Mouse (Mus musculus) urinary bladder, postnatal 25 days (tissue): ENCODE measurements around the gene Gnptg.
A peak's percentile ranks its signal among the peaks of the same experiment; 100 is the strongest.

Source experiments
- DNase-seq: peaks from one replicate; pipeline ENCODE4 v3.0.0; 2022; ENCODE audit warnings: low spot score

Gnptg gene

DNA sequence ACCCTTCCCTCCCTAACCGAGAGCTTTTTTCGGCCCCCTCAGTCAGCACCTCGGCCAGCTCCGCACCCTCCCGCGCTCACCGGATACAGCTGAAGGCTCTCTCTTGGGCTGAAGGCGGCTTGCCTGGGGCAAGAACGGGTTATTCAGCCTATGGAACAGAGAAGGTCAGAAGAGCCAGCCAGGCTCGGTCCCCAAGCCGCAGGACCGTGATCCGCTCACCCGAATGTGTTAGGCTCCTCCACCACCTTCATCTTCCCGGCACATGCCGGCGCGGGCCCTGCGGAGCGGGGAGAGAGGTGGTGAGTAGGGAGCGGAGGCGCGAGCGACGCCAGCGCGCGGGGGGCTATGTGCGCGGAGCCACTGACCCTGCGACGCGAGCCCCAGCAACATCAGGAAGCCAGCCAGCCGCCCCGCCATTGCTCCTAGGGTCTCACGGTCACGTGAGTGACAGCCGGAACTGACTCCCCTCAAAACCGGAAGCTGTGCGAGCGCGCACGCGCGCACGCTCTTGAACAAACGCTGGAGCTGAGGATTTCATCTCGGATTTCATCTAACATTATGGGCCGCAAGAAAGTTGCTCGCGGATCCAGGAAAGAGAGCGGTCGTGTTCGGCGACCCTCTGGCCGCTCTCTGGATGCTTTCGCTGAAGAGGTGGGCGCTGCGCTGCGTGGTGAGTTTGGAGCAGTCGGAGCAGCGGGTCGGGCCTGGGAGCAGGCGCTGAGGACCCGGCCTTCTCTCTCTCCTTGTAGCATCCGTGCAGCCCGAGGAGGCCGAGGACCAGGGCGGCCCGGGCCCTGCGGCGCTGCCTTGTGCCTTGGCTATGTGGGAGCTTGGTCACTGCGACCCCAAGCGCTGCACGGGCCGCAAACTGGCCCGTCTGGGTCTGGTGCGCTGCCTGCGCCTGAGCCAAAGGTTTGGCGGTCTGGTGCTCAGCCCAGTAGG, at the start of gene Gnptg, which contains the start of gene Tsr3:
Gene Gnptg, minus strand, starts transcription at position 430 of the 942 bp plus-strand sequence.
Gene Tsr3, plus strand, starts transcription at position 476 of the 942 bp plus-strand sequence.
- peak; percentile 78 for DNase-seq

DNA sequence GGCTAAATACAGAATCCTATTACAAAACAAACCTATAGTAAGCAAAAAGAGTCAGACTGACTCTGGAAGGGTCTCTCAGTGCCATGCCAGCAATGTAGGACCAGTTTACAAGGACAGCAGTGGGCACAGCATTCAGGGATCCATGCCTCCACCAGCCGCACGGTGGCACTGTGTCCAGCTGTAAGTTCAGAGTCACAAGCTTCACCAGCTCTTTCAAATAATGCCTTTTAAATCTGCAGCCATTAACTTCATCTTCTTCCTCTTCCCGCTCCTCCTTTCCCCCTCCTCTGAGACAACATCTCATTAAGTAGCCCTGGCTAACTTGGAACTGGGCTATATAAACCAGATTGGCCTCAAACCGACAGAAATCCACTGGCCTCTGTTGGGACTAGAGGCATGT, 48.9 kb upstream of the Gnptg start:
- peak; percentile 28 for DNase-seq

DNA sequence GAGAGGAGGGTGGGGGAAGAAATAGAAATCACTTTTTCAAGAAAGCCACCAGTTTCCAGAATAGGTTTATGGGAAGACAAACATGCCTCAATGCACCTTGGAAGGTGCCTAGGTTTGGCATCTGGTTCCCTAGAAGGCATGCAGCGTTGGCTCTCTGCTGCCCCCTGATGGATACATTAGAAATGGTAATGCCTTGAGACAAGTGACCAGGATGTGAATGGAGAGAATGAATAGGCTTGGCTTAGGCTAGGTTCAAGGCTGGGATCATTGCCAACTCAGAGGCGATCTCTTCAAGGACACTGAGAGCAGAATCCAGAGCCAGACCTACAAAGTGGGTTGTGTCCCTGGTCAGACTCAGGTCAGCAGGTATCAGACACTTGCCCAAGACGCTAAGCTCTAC, 45.1 kb upstream of the Gnptg start:
- peak; percentile 68 for DNase-seq

DNA sequence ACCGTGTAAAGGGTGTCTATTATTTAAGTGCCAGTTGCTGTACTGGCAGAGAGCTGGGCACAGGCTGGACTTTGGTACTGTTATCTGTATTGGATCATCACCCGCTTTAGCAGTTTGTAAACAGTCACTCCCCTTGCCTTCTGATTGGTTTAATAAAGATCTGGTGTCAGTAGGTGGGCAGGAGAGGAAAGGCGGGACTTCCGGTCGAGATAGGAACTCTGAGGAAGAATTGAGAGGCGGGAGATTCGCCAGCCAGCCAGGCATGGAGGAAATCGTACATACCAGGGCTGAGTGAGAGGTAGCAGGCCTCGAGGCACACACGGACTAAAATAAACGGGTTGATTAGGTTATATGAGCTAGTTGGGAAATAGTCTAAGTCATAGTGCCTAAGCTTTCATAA, 42.2 kb upstream of the Gnptg start:
- peak; percentile 48 for DNase-seq

DNA sequence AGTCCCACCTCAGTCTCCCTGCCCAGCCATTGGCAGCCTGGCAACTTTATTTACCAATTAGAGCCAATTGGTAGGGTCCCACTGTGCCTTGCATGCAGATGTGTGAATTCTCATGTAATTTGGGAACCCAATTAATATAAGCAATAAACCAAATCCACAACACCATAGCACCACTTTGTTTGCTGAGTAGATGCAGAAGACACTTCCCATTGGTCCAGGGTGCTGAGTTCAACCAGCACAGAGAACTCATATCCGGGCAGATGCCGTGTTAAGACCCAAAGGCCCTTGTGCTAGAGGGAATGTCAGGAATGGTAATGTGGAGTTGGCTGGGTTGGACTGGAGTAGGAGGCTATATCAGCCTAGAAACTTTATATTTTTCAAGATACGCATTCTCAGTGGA, 35.9 kb upstream of the Gnptg start:
- DNase-seq = no peak

DNA sequence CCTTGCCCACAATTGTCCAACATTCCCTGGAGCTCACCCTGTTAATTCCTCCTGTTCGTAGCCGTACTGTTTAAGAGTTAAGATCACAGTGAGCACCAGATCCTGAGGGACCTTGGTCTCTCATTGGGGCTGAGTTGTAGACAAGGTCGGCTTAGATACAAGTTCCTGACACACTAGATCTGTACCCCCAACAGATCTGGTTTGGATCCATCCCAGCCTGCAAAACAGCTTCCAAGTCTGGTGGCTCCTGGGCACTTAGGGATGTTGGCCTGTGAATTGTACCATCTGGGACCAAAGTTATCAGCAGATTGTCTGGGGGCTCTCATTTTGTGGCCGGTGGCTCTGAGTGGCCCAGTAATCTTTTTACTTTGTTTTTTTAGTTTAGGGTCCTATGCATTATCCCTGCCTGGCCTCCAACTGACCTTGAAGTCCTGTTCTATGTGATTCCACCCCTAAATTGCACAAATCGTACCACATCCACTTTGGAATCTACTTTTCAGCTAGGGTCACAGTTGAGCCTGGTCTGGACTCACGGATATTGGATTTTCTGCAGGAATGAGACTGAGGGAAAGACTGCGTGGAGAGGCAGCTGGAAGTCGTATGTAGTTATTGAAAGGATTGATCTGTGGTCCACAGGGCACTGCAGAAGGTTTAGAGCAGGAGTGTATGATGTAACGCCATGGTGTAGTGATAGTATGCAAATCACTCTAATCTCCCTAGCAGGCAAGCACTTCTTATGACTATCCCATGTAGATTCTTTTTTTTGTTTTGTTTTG, 34.8 kb upstream of the Gnptg start, which contains the start of gene Ube2i:
Gene Ube2i, minus strand, starts transcription at position 52 of the 776 bp plus-strand sequence.
- no peak for DNase-seq

DNA sequence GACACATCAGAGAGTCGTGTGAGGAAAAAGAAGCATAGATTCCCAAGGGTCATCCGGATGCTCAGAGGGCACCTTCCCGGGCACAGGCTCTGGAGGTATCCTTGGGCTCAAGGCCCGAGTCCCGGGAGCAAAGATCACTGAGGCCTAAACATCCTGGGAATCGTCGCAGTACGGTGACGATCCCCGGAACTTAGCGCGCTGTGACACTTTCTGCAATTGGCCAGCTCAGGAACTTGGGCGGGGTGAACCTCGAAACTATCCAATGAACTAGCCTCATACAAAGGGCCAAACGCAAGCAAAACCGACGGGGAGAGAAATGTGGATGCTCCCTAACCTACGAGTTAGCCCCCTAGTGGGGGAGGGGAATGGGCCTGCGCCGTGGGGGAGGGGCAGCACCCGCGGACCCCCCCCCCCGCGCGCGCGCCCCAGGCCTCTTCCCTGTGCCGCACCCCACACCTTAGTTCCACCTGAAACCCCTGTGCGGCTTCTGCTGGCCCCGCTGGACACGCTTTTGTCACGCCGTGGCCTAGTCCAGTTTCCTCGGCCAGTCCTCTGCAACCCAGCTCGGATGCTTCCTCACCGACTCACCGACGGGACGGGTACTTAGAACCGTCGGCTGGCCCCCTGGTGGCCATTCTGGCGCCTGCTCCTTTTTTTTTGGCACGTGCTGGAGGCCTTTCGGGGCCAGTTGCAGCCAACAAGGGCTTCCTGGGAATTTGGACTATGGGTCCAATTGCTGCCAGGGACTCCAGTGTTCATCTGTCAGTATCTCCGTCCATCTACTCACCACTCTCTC, 34.0 kb upstream of the Gnptg start:
- peak; percentile 88 for DNase-seq

DNA sequence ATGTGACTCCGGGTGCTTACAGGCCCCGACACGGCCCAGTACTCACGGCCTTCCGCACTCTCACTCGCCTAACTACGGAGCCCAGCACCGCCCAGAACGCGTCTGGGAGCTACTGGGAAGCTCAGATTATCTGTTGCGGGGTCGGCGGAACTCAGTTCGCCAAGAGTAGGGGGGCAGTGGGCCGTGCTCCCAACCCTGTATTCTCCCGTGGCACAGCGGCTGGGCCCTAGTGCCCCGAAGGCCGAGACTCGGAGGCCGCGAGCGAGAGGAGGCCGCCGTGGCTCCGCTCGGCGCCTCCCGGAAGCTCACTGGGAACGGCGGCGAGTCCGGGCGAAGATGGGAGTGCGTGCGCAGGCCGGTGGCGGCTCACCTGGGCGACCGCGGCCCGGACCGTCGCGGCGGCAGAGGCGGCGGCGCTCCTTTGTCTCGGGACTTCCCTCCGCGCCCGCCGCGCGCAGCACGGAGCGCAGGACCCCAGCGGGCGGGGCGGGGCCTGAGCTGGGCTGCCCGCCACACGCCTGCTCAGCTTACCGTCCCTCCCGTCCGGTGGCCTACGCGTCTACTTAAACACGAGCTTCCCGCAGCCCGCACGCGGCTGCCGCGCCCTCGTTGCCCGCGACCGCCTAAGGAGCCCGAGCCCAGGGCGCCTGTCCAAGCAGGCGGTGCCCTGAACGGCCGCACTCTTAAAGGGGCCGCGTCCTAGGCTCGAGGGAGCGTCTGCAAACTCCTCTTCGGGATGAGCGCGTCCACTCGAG, 33.2 kb upstream of the Gnptg start:
- peak; percentile 83 for DNase-seq

DNA sequence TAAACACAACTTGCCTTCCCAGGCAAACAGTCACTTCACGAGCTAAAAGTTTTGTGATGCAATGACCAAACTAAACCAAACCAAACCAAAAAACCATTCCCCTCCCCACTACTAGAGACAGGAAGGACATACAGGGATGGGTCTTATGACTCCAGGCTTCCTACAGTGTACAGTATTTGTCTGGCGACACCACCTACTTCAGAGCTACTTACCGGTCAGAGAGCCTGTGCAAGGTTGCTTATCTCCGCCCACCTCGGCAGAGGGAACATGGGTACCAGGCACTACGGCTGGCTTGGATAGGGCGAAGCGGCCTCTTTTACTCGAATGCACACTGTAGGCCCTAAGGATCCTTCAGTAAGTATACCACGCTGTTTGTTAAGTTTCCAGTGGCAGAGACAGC, 32.4 kb upstream of the Gnptg start:
- DNase-seq = no peak

DNA sequence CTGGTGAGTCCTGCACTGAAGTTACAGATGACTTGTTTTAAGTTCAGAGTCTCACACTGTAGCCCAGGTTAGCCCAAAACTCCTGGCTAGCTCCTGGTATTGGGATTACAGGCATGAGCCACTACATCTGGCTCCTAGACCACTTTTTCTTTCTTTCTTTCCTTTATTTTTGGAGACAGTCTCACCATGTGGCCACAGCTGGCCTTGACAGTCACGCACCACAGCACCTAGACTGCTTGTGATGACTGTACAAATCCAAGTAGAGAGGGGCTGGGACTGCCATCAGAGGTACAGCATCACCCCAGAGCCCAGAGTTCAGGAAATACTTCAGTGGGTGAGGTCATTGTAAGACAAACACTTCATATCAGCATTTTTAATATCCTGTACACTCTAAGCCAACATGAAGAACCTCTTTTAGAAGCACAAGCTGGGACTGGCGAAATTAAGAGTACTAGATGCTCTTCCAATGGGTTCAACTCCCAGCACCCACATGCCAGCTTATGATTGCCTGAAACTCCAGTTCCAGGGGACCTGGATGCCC, 30.9 kb upstream of the Gnptg start:
- DNase-seq = no peak

DNA sequence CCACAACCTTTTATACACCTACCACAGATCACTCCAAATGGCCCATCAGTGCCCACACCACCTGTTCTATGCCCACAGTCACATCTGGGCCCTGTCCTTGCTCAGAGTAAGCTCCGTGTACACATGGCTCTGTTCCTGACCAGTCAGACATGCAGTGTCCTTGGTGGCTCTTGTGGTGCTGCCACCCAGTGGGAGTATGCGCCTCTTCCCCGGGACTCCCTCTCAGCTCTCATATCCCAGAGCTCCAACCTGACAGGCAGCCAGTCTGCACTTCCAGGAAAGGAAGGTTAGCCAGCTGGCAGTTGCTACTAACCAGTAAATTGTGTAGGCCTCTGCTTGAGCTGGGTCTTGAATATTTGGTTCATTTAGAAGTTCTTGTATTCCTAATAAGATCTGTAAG, 24.5 kb upstream of the Gnptg start:
- DNase-seq = no peak

DNA sequence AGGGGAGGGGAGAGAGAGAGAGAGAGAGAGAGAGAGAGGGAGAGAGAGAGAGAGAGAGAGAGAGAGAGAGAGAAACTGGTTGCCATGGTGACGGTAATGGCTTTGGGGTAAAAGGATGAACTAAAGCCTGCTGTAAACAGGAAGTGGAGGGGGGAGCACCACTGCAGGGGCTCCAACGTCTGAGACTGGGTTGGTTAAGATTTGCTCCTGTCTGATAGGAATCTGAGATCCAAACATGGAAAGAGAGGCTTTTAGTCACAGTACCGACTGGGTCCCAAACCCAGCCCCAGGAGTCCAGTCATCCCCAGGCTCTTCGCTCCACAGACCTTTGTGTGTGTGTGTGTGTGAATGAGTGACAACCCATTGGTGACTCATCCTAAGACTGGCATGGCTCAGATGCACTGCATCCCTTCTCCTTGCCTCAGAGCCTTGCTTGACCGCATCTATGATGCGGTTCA, 17.9 kb upstream of the Gnptg start:
- no peak for DNase-seq

DNA sequence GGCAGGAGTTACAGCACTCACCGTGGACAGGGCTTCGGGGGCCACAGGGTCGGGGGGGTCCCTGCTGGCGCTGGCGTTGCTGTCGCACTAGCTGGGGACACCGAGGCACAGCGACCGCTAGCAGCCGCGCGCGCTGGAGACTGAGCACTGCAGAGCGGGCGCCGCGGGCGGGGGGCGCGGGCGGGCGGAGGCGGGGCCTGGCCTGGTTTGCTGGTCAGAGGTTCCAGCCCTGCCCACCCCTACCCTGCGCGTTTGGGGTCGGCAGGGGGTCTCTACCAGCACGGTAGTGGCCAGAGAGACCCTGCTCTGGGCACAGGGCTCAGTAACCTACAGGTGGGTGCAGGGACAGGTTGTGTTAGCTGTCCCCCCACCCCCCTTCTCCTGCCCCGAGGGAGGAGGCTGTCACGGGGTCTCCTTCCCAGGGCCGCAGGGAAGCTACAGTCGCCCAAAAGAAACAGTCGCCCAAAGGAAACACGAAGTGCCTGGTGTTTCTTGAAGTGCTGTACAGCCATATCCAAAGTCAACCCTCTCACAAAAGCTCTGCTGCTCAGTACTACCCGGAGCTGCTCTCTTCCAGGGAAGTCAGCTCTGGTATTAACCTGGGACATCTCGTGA, 16.3 kb upstream of the Gnptg start, which contains the start of gene Baiap3:
Gene Baiap3, minus strand, starts transcription at position 225 of the 615 bp plus-strand sequence.
- no peak for DNase-seq

DNA sequence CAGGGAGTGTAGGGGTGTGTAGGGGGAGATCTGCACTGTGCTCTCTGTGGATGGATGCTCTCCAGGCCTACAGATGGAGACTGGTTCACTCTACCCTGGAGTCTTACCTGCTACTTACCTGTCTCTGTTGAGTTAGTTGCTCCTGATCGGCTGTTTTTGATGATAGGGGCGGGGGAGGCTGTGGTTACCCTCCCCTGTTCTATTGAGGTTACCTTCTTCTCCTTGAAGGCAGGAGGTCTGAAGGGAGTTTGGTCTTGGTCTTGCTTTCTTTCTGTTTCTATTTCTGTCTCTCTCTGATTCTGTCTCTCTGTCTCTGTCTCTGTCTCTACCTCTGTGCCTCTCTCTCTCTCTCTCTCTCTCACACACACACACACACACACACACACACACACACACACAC, 15.2 kb upstream of the Gnptg start:
- DNase-seq = no peak

DNA sequence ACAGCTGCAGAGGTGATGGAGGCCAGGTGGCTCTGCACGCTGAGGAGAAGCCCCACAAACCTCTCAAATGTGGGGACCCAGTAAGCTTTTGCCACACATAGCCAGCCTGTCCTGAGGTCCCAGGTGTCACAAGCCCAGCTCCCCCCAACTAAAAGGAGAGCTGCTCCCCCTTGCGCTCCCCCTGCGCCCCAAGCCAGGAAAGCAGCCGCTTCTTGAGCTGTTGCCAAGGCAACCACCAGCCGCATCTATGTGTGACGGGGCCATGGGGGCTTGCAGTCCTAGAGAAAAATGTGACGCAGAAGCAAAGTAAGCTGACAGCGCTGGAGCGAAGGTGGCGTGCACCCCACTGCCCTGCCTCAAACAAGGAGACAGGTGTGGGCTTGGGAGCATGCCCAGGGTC, 13.8 kb upstream of the Gnptg start:
- DNase-seq = no peak

DNA sequence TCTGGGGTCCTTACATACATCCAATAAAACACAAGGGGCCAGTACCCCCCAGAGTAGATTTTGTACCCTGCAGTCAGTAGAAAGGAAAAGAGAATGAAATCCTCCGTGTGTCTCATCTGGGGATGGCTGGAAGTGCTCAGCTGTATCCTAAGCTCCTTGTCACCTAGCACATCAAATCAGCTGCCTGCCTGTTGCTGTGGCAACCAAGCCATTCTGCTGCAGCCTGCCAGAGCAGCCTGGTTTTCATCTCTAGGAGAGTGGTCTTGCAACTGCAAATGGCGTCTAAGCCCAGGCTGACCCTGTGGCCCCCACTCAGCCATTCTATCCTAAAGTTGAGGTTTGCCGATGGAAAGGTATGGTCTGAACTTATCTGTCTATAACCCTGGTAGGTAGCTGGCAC, 12.7 kb upstream of the Gnptg start:
- no peak for DNase-seq

DNA sequence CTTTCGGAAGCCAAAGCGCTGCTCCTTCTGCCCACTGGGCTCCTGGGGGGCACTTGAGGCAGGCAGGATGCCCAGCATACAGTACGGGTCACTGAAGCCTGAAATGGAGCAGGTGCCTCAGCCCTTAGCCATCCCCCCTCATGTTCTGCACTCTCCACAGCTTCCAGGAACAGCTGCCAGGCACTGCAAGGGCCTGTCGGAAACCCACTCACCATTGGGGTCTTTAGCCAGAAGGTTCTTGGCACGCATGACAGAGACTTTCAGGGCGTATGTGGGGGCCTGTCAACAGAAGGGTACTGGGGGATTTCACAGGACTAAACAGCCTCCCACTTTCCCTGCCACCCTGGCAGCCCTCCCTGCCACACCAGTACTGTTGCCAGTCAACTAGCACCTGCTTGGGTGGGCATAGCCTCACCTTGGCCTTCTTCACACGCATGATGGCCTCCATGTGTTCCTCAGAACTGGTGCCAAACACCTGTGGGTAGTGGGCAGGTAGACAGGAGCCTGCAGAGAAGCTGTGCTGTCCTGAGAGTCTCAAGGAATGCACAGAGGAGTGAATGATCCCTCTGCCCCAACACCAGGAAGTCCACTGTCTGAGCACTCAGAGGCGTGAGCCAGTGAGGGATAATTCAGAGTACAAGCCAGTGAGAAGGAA, 10.4 kb upstream of the Gnptg start:
- DNase-seq = no peak

DNA sequence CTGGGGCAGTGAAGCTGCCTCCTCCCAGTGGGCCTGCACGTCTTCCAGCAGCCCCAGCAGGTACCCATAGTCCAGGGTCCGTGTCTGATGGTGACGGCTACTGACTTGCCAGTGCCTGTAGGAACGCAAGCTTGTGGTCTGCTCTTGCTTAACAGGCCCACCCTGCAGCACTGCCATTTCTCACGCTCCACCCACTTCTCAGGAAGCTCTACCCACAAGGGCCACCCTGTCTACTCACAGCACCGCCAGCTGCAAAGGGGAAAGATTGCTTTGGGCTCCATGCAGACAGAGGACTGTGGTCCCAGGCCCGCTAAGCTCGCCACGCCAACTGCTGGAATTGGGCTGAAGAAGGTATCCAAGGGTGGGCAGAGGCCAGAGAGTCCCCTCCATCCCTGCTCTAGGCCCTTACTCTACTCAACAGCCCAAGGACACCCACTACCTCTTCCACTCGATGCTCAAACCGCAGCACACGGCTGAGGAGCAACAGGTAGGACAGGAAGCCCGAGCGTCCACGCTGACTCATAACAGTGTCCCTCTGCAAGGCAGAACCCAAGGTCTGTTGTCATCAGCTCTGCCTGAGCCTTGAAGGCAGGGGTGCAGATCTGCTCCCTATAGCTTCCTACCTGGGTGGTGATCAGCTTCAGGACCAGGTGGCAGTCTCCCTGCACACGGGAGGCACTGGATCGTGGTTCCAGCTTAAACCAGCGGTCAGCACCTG, 8.3 kb upstream of the Gnptg start:
- no peak for DNase-seq

DNA sequence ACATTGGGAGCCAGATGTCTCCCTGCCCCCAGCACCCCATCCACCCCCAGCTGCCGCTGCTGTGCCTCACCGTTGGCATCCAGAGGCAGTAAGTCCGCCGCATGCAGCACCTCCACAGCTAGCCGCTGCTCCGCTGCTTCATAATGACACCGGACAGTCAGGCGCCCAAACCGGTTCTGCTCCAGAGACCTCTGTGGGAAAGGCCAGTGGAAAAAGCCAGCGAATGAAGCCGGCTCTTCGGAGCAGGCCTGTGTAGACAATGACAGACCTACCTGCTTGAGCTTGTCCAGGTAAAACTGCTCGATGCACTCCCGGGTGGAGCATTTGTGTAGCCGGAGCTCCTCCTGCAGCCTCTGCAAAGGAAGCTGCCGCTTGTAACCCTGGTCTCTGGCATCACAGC, 4.3 kb upstream of the Gnptg start:
- peak; percentile 56 for DNase-seq
